Mouse (Mus musculus) midbrain, embryonic 14.5 days (tissue): ENCODE results near the gene Olfr98. TPM values are rescaled to one million over a fixed set of nuclear protein-coding genes. Genes with fewer than 3 reads are reported as not detected.

Experiments used
- ATAC-seq: fragments of 200-750 bp; cut with Nextera tagmentation; 2 replicates; pipeline ENCODE4 v1.8.0; 2017; ENCODE audit warnings: moderate number of reproducible peaks, moderate library complexity; ENCODE audit not compliant: low FRiP score, low TSS enrichment
- DNase-seq: peaks from one replicate; pipeline ENCODE4 v3.0.0-alpha.2; 2015
- H3K27ac ChIP-seq: fragments of 300-500 bp; sonication (generic); replicated peaks from 2 replicates; pipeline ENCODE4 v1.5.1; 2014; ENCODE audit warnings: mild to moderate bottlenecking, low read depth, low read length, moderate library complexity
- H3K27me3 ChIP-seq: fragments of 300-500 bp; sonication (generic); 2 replicates; pipeline ENCODE4 v1.6.1; 2014; ENCODE audit warnings: low read length, control low read depth, mixed read lengths; ENCODE audit not compliant: control insufficient read depth, insufficient read depth
- H3K36me3 ChIP-seq: fragments of 300-500 bp; sonication (generic); 2 replicates; pipeline ENCODE4 v1.6.1; 2014; ENCODE audit warnings: low read length, control low read depth; ENCODE audit not compliant: control insufficient read depth, insufficient read depth
- H3K4me1 ChIP-seq: fragments of 300-500 bp; sonication (generic); 2 replicates; pipeline ENCODE4 v1.6.1; 2014; ENCODE audit warnings: mild to moderate bottlenecking, antibody characterized with exemption, low read length, control low read depth; ENCODE audit not compliant: control insufficient read depth, insufficient read depth
- H3K4me2 ChIP-seq: fragments of 300-500 bp; sonication (generic); 2 replicates; pipeline ENCODE4 v1.6.1; 2014; ENCODE audit warnings: mild to moderate bottlenecking, low read length, moderate library complexity
- H3K4me3 ChIP-seq: fragments of 300-500 bp; sonication (generic); replicated peaks from 2 replicates; pipeline ENCODE4 v1.5.1; 2014; ENCODE audit warnings: low read depth, low read length
- H3K9ac ChIP-seq: fragments of 300-500 bp; sonication (generic); replicated peaks from 2 replicates; pipeline ENCODE4 v1.6.1; 2014; ENCODE audit warnings: mild to moderate bottlenecking, low read length, moderate library complexity
- H3K9me3 ChIP-seq: fragments of 300-500 bp; sonication (generic); 2 replicates; pipeline ENCODE4 v1.6.1; 2016; ENCODE audit warnings: low read length, control low read depth, mixed read lengths; ENCODE audit not compliant: control insufficient read depth
- WGBS: fragments of 180-500 bp; shearing (Covaris S2); extraction: QIAGEN DNeasy Blood & Tissue Kit; methylation state at CpG from one replicate; pipeline ENCODE4 v1.1.7; 2014; 5-methylcytosine and 5-hydroxymethylcytosine counted together
- polyA plus RNA-seq: library from polyadenylated mRNA; unstranded; fragments of >200 nt; fragmentation: Nextera tagmentation; extraction: Ambion mirVana; gene quantifications from 2 replicates; pipeline ENCODE4 v1.2.1, GENCODE M21; 2014

Olfr98 gene
- polyA plus RNA-seq, 1 experiment from 2014 or later = not detected

GRCm38 (mm10) chr17:37213018-37213417, 50.5 kb downstream of the Olfr98 start, which contains the start of gene Olfr95:
TSS of gene Olfr95 (minus strand) at chr17:37213118.
- no peak within 1 kb of the TSS for H3K4me2 ChIP-seq
- H3K27me3 ChIP-seq = no peaks in the 10 kb centered on the region
- no peak for ATAC-seq
- no peaks in the 10 kb centered on the region for H3K4me1 ChIP-seq
- no peak within 1 kb of the TSS for H3K27ac ChIP-seq
- no peaks in the 10 kb centered on the region for H3K9me3 ChIP-seq
- WGBS = 77% methylated on average over 3 of the region's 3 CpGs
- H3K4me3 ChIP-seq = no peak within 1 kb of the TSS
- H3K9ac ChIP-seq = no peak within 1 kb of the TSS
- no peak for DNase-seq
- no peaks in the 10 kb centered on the region for H3K36me3 ChIP-seq

Other genes starting within 250 kb of the Olfr98 start
- gene Mog, start 240.4 kb downstream of the Olfr98 start, polyA plus RNA-seq = 1.9 and 2.2 TPM in 2 replicates
- gene Gabbr1, start 217.8 kb downstream of the Olfr98 start, polyA plus RNA-seq = 103 and 123 TPM in 2 replicates
- not detected in 2 replicates for gene Olfr90, start 175.2 kb downstream of the Olfr98 start, polyA plus RNA-seq
- not detected in 2 replicates for gene Olfr91, start 165.5 kb downstream of the Olfr98 start, polyA plus RNA-seq
- gene Olfr92, start 143.7 kb downstream of the Olfr98 start, polyA plus RNA-seq = not detected in 2 replicates
- gene Olfr93, start 102.3 kb downstream of the Olfr98 start, polyA plus RNA-seq = not detected in 2 replicates
- gene Ubd, start 69.9 kb downstream of the Olfr98 start, polyA plus RNA-seq = not detected in 2 replicates
- gene Olfr94, start 62.8 kb downstream of the Olfr98 start, polyA plus RNA-seq = not detected in 2 replicates
- gene Olfr95, start 50.6 kb downstream of the Olfr98 start, polyA plus RNA-seq = not detected in 2 replicates
- not detected in 2 replicates for gene Olfr96, start 43.6 kb downstream of the Olfr98 start, polyA plus RNA-seq
- not detected in 2 replicates for gene Olfr97, start 26.4 kb downstream of the Olfr98 start, polyA plus RNA-seq
- gene H2-M3, start 6.5 kb upstream of the Olfr98 start, polyA plus RNA-seq = 0.80 and 1.1 TPM in 2 replicates
- not detected in 2 replicates for gene Olfr99, start 19.7 kb upstream of the Olfr98 start, polyA plus RNA-seq
- gene Olfr101, start 40.6 kb upstream of the Olfr98 start, polyA plus RNA-seq = not detected in 2 replicates
- not detected in 2 replicates for gene Olfr102, start 53.3 kb upstream of the Olfr98 start, polyA plus RNA-seq
- not detected in 2 replicates for gene Olfr103, start 75.9 kb upstream of the Olfr98 start, polyA plus RNA-seq
- not detected in 2 replicates for gene Olfr104-ps, start 95.8 kb upstream of the Olfr98 start, polyA plus RNA-seq
- gene Olfr105-ps, start 115.3 kb upstream of the Olfr98 start, polyA plus RNA-seq = not detected in 2 replicates
- not detected in 2 replicates for gene Olfr106-ps, start 126.6 kb upstream of the Olfr98 start, polyA plus RNA-seq
- not detected in 2 replicates for gene Olfr107, start 135.5 kb upstream of the Olfr98 start, polyA plus RNA-seq
- gene Olfr108, start 181.7 kb upstream of the Olfr98 start, polyA plus RNA-seq = not detected in 2 replicates
- not detected in 2 replicates for gene Olfr109, start 195.2 kb upstream of the Olfr98 start, polyA plus RNA-seq
- not detected in 2 replicates for gene H2-M2, start 219.8 kb upstream of the Olfr98 start, polyA plus RNA-seq
- gene Olfr110, start 228.7 kb upstream of the Olfr98 start, polyA plus RNA-seq = not detected in 2 replicates
- gene Olfr111, start 244.3 kb upstream of the Olfr98 start, polyA plus RNA-seq = not detected in 2 replicates